Mouse (Mus musculus) thymus, postnatal 36 days (tissue): Measurements from ENCODE around the gene Olfr1197.

Experiments
- DNase-seq, 2 experiments: peaks; one replicate each; pipeline ENCODE4 v3.0.0; 2022; ENCODE audit warnings: mixed read lengths in 2 of 2

Gene Olfr1197

DNA sequence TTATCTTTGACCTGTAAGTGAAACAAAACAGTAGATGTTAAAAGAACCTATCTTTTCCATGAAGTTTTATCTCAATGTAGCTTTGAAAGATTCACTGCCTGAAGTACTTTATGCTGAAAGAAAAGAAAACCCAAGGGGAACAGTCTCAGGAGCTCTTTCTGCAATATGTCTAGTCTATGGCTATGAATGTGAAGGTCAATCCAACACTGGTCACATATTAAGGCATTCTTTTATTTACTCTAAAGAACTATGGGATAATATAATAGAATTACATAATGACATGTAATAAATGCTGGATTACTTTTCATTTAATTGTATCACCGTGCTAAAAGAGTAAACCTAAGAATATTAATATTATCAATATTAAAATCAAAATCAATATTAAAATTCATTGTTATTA lies at the start of gene Olfr1197:
TSS of gene Olfr1197 (minus strand) at position 101 of the 400 bp plus-strand sequence.
- no peak for DNase-seq

DNA sequence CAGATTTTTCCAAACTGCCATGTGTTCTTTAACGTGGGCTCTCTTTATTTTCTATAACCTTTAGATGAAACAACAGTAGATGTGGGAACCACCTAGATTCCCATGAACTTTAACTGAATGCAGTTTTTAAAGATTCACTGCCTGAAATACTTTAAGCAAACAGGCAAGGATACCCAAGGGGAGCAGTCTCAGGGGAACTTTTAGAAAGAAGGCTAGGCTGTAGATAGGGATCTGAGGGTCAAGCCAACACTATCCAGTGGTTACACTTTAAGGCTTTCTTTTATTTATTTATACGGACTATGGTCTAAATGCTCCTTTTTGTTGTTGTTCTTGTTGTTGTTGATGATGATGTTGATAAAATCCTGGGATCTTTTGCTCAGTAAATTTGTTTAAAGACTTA lies 38.2 kb upstream of the Olfr1197 start, which contains the start of gene Olfr1200:
TSS of gene Olfr1200 (minus strand) at position 101 of the 400 bp plus-strand sequence.
- DNase-seq: no peak

DNA sequence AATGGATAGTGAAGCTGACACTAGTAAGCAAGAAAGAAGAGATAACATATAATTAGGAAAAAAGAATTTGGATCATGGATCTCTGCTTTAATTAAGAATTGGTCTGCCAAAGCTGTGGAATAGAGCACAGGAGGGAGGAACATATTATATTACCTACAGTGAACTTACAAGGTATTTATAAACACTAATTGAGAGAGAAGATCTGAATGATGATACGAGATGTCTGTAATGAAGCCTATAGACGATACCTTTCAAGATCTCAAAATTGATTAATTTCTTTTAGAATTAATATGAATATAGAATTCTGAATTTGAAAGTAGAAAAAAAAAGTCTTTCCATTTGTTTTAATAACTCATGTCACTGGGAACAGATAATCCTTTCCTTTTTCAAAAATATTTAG lies 28.2 kb upstream of the Olfr1197 start, which contains the start of gene Olfr1199:
TSS of gene Olfr1199 (minus strand) at position 101 of the 400 bp plus-strand sequence.
- no peak for DNase-seq

DNA sequence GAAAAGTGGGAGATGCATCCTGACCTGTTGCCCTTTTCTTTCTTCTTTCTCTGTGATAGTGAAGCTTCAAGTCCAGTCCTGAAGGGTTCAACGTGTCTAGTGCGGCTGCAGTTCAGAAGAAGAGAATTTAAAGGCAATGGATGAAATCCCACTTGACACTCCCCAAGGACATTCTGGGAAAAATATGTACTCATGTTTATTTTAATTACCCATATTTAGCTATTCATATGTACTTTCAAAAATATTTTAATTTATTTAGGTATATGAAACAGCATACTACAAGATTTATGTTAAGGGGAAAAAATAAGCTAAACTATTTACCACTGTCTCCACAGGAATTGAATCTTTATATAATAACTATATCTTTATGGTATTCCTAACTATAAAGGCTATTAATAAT lies 19.1 kb upstream of the Olfr1197 start, which contains the start of gene Olfr1198:
TSS of gene Olfr1198 (minus strand) at position 101 of the 400 bp plus-strand sequence.
- DNase-seq: no peak

DNA sequence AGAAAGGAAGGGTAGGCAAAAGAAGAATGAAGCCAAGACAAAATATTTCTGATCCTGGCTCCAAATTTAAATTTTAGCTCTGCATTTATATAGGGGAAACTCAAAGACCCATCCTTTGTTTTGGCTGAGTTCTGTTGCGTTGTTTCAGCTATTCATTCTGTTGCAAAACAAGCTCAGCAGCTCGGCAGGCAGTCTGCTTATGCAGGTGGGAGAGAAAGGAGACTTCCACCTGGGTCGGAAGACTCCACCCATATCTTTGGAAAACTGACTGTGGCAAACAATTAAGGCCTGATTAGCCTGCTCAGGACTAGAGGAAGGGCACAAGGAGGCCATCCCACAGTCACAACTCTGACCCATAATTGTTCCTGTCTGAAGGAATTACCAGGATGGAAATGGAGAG lies 11.2 kb upstream of the Olfr1197 start:
- no peak for DNase-seq

DNA sequence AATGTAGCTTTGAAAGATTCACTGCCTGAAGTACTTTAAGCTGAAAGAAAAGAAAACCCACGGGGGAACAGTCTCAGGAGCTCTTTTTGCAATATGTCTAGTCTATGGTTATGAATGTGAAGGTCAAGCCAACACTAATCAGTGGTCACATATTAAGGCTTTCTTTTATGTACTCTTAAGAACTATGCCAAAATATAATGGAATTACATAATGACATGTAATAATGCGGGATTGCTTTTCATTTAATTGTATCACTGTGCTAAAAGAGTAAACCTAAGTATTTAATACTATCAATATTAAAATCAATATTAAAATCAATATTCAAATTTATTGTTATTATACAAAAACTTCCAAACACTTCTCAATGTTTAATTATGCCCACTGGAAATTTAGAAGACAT lies 27.7 kb downstream of the Olfr1197 start, which contains the start of gene Olfr1196:
TSS of gene Olfr1196 (minus strand) at position 101 of the 400 bp plus-strand sequence.
- DNase-seq: no peak

DNA sequence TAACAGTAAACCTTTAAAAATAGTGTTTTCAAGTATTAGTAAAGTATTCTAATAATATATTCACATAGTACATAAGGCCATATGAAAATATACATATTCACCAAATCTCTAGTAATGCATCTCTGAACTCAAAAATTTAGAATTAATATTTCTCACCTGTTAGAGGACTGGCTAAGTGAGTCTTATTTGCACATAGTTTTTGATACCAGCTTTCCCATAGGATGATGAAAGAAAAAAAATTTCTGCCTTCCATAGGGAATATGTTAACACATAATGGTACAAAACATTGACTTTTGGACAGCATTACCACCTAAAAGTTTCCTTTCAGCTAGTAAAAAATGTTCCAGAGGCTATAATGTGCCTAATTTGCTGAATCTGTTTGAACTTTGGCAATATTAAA lies 43.1 kb downstream of the Olfr1197 start, which contains the start of gene Olfr1195:
TSS of gene Olfr1195 (minus strand) at position 101 of the 400 bp plus-strand sequence.
- no peak for DNase-seq
